Mouse (Mus musculus): ENCODE results near the gene Fkbp9.
"Not testable (repeated sequence)": the region's sequence is repeated elsewhere in the genome, so short reads cannot be mapped to it uniquely, and the experiment has no call there.

The Fkbp9 gene

DNA sequence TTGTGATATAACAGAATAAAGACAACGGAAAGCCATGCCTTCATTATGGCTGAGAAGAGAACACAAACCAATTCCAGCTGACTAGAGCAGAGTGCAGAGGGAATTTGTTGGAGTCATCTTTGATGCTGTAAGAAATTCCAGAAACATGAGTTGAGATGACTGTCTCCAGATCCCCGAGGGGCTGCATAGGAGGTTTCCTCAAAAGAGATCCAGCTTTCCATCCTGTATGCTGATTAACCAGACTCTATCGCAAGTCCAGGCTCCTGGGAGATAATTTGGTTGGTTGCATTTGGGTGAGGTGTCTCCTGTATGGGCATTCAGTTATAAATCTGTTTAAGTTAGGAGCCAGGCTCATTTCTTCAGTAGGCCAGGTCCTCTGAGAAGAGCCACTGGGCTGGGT, 5.8 kb downstream of the Fkbp9 start:
- DNase-seq (ENCODE audit: low read depth, low spot score), result peak; percentile 66

DNA sequence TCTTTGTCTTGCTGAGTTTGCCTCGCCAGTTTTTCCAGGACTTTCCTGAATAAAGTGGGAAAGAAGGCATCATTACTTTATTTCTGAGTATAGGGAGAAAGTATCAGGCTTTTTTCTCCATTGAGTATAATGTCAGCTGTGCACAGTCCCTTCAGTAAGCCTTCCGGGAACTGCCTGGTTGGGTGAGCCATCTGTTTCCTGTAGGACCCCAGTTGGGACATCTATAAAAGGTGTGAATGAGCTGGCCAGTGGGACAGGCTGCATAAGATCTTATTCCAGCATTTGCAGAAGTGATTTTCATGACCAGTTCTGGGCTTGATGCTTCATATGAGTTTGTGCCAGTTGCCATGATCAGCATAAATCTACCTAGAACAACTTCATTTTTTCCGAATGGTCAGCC, 11.4 kb downstream of the Fkbp9 start:
- no peak for DNase-seq (ENCODE audit: low read depth, low spot score)

- DNase-seq (ENCODE audit: low read depth, low spot score), result no peak
Observed at GRCm38 (mm10) chr6:56844365-56844764, 12.5 kb downstream of the Fkbp9 start.

DNA sequence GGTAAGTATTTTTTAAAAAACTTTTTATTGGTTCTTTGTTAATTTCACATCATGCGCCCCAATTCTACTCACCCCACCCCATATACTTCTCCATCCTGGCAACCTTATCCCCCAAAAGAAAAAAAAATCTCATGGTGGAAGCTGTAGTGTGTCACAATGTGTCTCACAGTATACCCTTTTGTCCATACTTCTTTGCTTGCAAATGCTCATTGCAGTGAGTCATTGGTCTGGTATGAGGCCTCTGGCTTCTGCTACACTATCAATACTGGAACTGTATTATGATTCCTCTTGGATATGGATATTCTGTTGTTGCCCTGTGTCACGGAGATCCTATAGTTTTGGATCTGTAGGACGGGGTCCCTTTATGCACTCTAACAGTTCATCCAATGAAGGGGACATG, 17.1 kb downstream of the Fkbp9 start:
- DNase-seq (ENCODE audit: low read depth, low spot score), result peak; percentile 85

- DNase-seq (ENCODE audit: low read depth, low spot score), result no peak
Observed at GRCm38 (mm10) chr6:56850315-56850714, 18.5 kb downstream of the Fkbp9 start.

GRCm38 (mm10) chr6:56854803-56855202, 22.9 kb downstream of the Fkbp9 start:
- DNase-seq (ENCODE audit: low read depth, low spot score), result no peak

- DNase-seq (ENCODE audit: low read depth, low spot score), result no peak
Observed at GRCm38 (mm10) chr6:56856748-56857147, 24.9 kb downstream of the Fkbp9 start.

GRCm38 (mm10) chr6:56860205-56860848, 28.5 kb downstream of the Fkbp9 start:
- no peak for DNase-seq (ENCODE audit: low read depth, low spot score)

- not testable (repeated sequence) for DNase-seq (ENCODE audit: low read depth, low spot score)
Observed at GRCm38 (mm10) chr6:56866899-56867298, 35.0 kb downstream of the Fkbp9 start.

- DNase-seq (ENCODE audit: low read depth, low spot score), result no peak
Observed at GRCm38 (mm10) chr6:56868565-56868964, 36.7 kb downstream of the Fkbp9 start.

- no peak for DNase-seq (ENCODE audit: low read depth, low spot score)
Observed at GRCm38 (mm10) chr6:56870027-56870426, 38.2 kb downstream of the Fkbp9 start.

GRCm38 (mm10) chr6:56876870-56877269, 45.0 kb downstream of the Fkbp9 start:
- DNase-seq (ENCODE audit: low read depth, low spot score), result no peak

DNA sequence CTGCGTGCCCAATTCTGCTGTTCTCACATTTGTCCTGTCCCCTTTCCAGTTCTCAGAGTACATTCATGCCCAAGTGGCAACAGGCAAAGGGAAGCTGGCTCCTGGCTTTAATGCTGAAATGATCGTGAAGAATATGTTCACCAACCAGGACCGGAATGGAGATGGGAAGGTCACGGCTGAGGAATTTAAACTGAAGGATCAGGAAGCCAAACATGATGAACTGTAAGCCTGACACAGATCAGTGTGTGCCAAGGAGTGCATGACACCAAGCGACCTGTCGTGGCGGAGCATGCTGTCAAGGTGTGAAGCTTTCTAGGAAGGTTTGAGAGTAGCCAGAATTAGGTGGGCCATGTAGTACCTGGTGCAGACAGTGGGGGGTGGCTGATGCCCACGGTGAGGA, 46.1 kb downstream of the Fkbp9 start:
- DNase-seq (ENCODE audit: low read depth, low spot score), result no peak

- DNase-seq (ENCODE audit: low read depth, low spot score), result peak; percentile 28
Observed at GRCm38 (mm10) chr6:56879352-56879955, 47.6 kb downstream of the Fkbp9 start.

GRCm38 (mm10) chr6:56888561-56888960, 56.7 kb downstream of the Fkbp9 start:
- DNase-seq (ENCODE audit: low read depth, low spot score), result no peak

GRCm38 (mm10) chr6:56890762-56891161, 58.9 kb downstream of the Fkbp9 start:
- DNase-seq (ENCODE audit: low read depth, low spot score), result no peak

- DNase-seq (ENCODE audit: low read depth, low spot score), result no peak
Observed at GRCm38 (mm10) chr6:56899601-56900000, 67.7 kb downstream of the Fkbp9 start.

GRCm38 (mm10) chr6:56901336-56901735, 69.5 kb downstream of the Fkbp9 start:
- no peak for DNase-seq (ENCODE audit: low read depth, low spot score)

DNA sequence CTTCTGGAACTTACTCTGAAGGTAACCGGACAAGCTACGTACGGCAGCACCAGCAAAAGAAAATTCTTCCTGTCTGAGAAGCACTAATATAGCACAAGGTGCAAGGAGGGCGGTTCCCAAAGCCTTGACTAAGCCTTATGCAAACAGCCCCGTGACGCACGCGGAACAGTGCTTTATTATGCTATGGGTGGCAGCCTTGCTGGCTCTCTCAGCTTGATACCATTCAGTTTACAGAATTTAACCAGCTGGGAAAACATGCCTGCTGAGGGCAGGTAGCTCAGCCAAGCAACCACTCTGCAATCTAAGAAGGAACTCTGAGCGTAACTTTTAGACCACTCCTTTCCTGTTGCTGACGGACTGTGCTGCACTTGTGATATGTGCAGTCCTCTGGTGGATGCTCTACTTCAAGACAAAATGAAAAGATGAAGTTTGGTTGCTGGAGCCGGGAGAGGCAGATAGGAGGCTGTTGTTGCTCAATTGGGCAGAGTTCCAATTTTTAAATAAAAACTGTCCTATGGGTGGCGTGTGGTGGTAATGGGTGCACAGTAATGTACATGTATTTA, 70.0 kb downstream of the Fkbp9 start:
- no peak for DNase-seq (ENCODE audit: low read depth, low spot score)

GRCm38 (mm10) chr6:56902606-56903520, 71.0 kb downstream of the Fkbp9 start:
- DNase-seq (ENCODE audit: low read depth, low spot score), result no peak

- peak; percentile 36 for DNase-seq (ENCODE audit: low read depth, low spot score)
Observed at GRCm38 (mm10) chr6:56903831-56904230, 72.0 kb downstream of the Fkbp9 start.

GRCm38 (mm10) chr6:56904330-56904729, 72.5 kb downstream of the Fkbp9 start:
- no peak for DNase-seq (ENCODE audit: low read depth, low spot score)
